Mouse (Mus musculus) hematopoietic stem cell, adult 5-6 weeks (primary cell): ENCODE measurements around the gene Fmo1. TPM values are rescaled to one million over a fixed set of nuclear protein-coding genes. Genes with fewer than 3 reads are reported as not detected.
A peak's percentile ranks its signal among the peaks of the same experiment; 100 is the strongest.

Experiments
- ATAC-seq, 2 experiments: fragments of 125-278 bp in 1 of 2; replicated peaks in 1 of 2; 2 replicates each; pipeline ENCODE4 v1.8.0; 2016 to 2017; ENCODE audit warnings: inconsistent platforms in 2 of 2, mild to moderate bottlenecking in 2 of 2, moderate number of reproducible peaks in 2 of 2, low read depth in 1 of 2, moderate TSS enrichment in 1 of 2; ENCODE audit not compliant: low FRiP score in 2 of 2, poor library complexity in 2 of 2, severe bottlenecking in 2 of 2, insufficient read depth in 1 of 2, low TSS enrichment in 1 of 2
- total RNA-seq: library from RNA; stranded (forward); fragments of 172-1452, 232-1000 nt; gene quantifications from 2 replicates; pipeline ENCODE4 v1.2.3, GENCODE M21; 2017

Gene Fmo1
- 2.0 TPM in 1 of 2 replicates, not detected in the other for total RNA-seq

- no peak for ATAC-seq
Measured at GRCm38 (mm10) chr1:162866280-162866681, at the start of gene Fmo1. Gene Fmo1 (minus strand): TSS chr1:162866610.

- ATAC-seq, result no peak
Measured at GRCm38 (mm10) chr1:162914932-162915556, 48.6 kb upstream of the Fmo1 start.

GRCm38 (mm10) chr1:162912085-162912484 lies 45.7 kb upstream of the Fmo1 start:
- ATAC-seq, result no peak

- ATAC-seq, result no peak
Measured at GRCm38 (mm10) chr1:162901879-162902278, 35.5 kb upstream of the Fmo1 start.

GRCm38 (mm10) chr1:162897838-162898811 lies 31.7 kb upstream of the Fmo1 start, which contains the start of gene Fmo2:
Gene Fmo2 (minus strand): TSS chr1:162898726.
- no peak for ATAC-seq

- ATAC-seq, result peak; percentile 62 to 69; a peak in 3 of 4 replicates
Measured at GRCm38 (mm10) chr1:162895900-162896299, 29.5 kb upstream of the Fmo1 start.

- ATAC-seq, result no peak
Measured at GRCm38 (mm10) chr1:162893014-162893413, 26.6 kb upstream of the Fmo1 start.

- no peak for ATAC-seq
Measured at GRCm38 (mm10) chr1:162891980-162892451, 25.6 kb upstream of the Fmo1 start.

GRCm38 (mm10) chr1:162888646-162889045 lies 22.2 kb upstream of the Fmo1 start:
- no peak for ATAC-seq

GRCm38 (mm10) chr1:162887644-162888043 lies 21.2 kb upstream of the Fmo1 start:
- no peak for ATAC-seq

GRCm38 (mm10) chr1:162886138-162886816 lies 19.9 kb upstream of the Fmo1 start:
- no peak for ATAC-seq

GRCm38 (mm10) chr1:162882681-162883080 lies 16.3 kb upstream of the Fmo1 start:
- no peak for ATAC-seq

- ATAC-seq, result peak in 1 of 2 experiments; percentile 39; a peak in 1 of 4 replicates
Measured at GRCm38 (mm10) chr1:162879595-162880369, 13.4 kb upstream of the Fmo1 start.

- no peak for ATAC-seq
Measured at GRCm38 (mm10) chr1:162875091-162875490, 8.7 kb upstream of the Fmo1 start.

- no peak for ATAC-seq
Measured at GRCm38 (mm10) chr1:162871701-162872311, 5.4 kb upstream of the Fmo1 start.

- no peak for ATAC-seq
Measured at GRCm38 (mm10) chr1:162870978-162871377, 4.6 kb upstream of the Fmo1 start.

GRCm38 (mm10) chr1:162867396-162867795 lies 986 bp upstream of the Fmo1 start:
- ATAC-seq, result no peak
